Mouse (Mus musculus) mesoderm, embryonic 11.5 days (tissue): Measurements from ENCODE around the gene Agl.
A peak's percentile ranks its signal among the peaks of the same experiment; 100 is the strongest.

ENCODE experiments used
- DNase-seq: peaks from one replicate; pipeline ENCODE4 v3.0.0-alpha.2; 2012; ENCODE audit warnings: low read depth, low spot score

The Agl gene

DNA sequence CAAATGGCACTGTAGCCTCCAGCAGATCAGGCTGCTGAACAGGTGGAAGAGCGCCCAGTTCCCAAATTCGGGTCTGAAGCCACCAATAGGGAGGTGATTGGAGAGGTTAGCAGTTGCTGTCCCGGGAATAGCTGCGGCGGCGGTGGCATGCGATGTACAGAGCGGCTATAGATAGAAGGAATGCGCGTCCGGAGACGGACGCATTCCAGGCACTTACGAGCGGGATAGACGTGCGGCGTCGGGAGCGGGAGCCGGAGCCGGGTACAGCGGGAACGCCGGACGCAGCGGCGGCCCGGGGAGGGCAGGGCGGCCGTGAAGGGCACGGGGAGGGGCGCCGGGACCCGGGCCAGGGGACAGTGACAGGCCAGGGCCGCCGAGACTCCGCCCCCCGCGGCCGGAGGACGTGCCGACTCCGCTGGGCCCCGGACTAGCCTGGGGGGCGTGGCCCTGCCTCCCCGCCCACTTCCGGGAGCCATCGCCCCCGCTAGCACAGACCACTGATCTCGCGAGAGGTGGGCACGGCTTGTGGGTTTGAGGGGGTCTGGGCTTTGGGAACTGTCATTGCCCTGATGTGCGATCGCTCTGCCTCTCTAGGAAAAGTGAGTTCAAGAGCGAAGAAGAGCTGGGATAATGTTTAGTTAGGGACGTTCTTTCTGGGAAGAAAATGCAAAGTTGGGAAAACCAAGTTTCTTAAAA, at the start of gene Agl:
Agl (minus strand) TSS at position 356 of the 696 bp plus-strand sequence.
- DNase-seq: peak; percentile 96

- DNase-seq: no peak
These were observed 49.6 kb upstream of the Agl start for GRCm38 (mm10) chr3:116857611-116858010.

- DNase-seq: no peak
These were observed 44.5 kb upstream of the Agl start for GRCm38 (mm10) chr3:116852421-116852820.

DNA sequence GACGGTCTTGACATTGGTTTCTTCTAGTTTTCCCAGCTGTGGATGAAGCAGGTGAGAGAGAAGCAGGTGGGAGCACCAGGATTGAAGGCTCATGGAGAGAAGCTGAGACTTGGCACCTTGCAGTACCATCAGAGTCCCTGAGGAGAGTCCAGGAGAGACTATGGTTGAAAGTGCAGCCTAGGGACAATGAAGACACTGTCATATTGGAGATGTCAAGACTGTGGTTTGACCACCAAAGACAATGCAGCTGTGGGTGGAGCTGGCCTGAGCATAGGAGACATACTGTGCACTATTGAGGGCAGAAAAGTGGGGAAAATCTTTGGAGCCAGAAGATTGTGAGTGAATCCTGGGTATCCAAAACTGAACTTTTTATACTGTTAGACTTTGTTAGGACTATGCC, 42.4 kb upstream of the Agl start:
- DNase-seq: no peak

DNA sequence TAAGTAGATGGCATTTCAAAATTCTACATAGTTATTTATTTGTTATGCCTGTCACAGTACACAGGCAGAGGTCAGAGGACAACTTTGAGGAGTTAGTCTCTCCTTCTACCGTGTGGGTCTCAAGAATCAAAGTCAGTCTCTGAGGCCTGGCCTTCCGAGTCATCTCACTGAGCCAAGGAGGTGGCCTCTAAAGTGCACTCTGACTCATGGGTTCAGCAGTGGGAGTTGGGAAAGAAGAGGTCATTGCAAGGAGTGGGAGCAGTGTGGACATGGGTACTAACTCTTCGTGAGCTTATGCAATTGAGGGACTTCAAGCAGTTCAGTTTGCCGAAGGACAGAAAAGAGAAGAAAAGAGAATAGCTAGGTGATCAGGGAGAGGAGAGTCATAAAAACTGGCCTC, 41.0 kb upstream of the Agl start:
- no peak for DNase-seq

GRCm38 (mm10) chr3:116848099-116848498, 40.1 kb upstream of the Agl start:
- DNase-seq: no peak

- DNase-seq: no peak
These were observed 38.1 kb upstream of the Agl start for GRCm38 (mm10) chr3:116846084-116846483.

- no peak for DNase-seq
These were observed 37.1 kb upstream of the Agl start for GRCm38 (mm10) chr3:116844880-116845579.

DNA sequence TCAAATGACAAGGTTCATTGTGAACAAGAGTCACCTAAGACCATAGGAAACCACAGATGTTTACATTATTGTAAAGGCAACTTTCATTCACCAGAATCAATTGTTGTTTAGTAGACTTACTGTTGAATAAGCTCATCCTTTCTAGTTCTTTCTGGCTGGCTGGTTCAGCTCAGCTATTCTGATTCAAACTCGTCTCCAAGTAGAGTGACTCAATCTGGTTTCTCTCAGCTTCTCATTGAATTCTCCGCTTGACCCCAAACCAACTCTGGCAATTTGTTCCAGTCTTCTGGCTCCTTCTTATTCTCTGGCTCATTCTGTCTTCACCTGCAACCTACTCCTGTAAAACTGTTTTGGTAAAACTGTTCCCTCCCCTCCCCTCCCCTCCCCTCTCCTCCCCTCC, 33.3 kb upstream of the Agl start:
- no peak for DNase-seq

- no peak for DNase-seq
These were observed 28.9 kb upstream of the Agl start for GRCm38 (mm10) chr3:116836681-116837475.

DNA sequence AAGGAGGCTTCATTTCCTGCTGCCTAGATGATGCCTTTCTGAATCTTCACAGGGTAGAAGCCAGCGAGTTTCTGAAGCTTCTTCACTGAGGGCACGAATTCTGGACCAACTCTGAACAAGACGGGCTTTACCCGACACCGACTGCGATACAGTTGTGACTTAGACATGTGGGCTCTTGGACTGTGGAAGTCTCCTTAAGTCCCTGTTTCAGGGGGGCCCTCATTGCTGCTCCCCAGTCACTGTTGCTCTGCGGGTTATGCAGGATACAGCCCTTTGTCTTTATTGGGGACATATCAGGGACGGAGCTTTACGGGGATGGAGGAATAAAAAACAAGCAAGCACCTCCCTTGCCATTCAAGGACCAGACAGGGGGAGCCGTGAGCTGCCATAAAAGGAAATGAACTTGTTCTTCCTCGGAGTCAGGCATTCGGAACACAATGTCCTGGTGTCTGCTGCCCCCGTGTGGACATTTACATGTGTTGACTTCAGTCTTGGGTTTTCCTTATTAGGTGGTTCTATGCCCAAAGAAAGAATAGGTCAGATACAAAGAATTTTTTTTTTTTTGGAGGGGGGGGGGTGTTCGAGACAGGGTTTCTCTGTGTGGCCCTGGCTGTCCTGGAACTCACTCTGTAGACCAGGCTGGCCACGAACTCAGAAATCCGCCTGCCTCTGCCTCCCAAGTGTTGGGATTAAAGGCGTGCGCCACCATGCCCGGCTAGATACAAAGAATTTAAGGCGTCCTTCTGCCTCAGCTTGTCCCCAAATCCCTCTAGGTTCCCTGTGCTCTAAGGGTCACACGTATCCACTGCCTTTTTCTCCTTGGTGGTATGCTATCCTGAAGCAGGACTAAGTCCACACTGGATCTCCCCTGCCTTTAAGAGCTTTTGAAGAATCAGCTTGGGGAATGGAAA, 28.1 kb upstream of the Agl start:
- peak; percentile 94 for DNase-seq

DNA sequence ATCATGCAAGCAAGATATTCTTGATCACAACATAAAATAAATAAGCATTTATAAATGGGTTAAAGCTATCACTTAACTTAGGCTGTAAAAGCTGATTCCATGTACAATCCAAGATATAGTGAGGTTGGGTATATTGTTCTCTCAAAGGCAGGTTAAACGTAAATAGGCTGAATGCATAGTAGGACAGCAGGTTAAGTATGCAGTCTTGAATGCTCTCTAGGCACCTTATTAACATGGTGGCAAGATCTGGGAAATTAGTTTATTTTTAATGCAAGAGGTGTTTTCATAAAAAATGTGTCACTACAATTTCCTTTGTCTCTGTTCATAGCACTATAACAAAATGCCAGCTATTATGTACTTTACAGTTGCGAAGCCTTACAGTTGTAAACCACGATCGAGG, 27.4 kb upstream of the Agl start:
- DNase-seq: no peak

GRCm38 (mm10) chr3:116834241-116834640, 26.3 kb upstream of the Agl start:
- DNase-seq: no peak

GRCm38 (mm10) chr3:116833491-116833890, 25.5 kb upstream of the Agl start:
- DNase-seq: no peak

GRCm38 (mm10) chr3:116832526-116833310, 24.8 kb upstream of the Agl start:
- DNase-seq: no peak

- no peak for DNase-seq
These were observed 23.4 kb upstream of the Agl start for GRCm38 (mm10) chr3:116831324-116831723.

DNA sequence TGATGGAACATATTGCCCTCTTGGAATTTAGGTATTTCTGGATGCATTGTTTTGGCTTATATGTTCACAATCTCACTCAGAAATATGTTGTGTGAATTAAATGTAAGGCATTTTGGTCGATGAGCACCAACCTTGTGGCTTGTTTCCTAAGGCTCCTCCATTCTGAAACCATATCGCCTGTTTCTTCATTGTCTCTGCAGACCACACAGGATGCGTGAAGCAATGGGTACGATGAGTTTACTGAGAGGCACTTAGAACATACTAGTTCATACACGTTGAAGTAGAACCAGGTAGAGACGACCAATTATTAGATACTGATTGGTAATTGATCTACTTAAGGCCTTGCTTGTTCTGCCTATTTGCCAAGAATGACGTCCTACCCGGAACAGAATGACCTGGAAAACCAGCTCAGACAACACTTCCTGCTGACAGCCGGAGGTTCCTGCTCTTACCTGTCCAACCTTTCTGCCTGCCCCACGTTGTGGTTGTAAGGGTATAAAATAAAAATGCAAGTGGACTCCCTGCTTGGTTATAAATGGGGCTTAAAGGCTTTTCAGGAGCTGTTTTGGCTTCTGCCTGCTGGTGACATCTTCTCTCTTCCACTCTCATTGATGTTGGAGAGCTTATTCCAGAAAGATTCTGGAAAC, 21.4 kb upstream of the Agl start:
- DNase-seq: no peak

DNA sequence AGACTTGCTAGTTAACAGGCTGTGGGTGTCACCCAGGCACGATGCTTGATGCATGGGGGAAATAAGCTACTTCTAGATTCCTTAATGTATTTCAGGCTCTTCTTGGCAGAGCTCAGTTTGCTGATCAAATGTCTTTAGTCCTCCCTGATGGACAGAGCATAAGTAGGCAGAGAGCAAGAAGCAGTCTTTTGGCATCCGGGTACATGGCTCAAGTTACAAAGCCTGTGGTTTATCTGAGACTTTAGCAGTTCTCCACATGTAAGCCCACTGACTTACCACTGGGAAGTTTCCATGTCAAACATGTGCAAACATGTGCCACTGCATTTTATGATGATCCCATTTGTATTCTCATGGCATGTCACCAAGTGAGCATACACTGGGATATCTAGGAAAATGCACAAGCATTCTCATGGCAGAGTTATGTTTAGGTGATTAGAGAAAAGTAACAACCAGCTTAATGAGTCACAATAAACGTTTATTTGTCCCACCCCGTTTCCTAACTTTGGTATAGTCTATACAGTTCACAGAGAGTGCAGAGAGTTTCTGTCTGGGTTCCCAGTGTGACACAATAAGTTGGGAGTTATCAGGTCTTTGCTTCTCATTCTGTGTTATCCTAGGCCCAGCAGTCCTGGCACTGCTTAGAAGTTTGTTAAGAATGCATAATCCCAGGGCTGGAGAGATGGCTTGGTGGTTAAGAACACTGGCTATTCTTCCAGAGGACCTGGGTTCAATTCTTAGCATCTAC, 18.7 kb upstream of the Agl start:
- no peak for DNase-seq

- no peak for DNase-seq
These were observed 9.3 kb upstream of the Agl start for GRCm38 (mm10) chr3:116817231-116817630.
